Mouse (Mus musculus) brain, embryonic 14.5 days (tissue): ENCODE results near the gene Sorcs2. TPM values are rescaled to one million over a fixed set of nuclear protein-coding genes. Genes with fewer than 3 reads are reported as not detected.
A peak's percentile ranks its signal among the peaks of the same experiment; 100 is the strongest.

ENCODE experiments used
- DNase-seq: peaks from one replicate; pipeline ENCODE4 v3.0.0-alpha.2; 2011; ENCODE audit warnings: low read depth
- CTCF ChIP-seq: fragments of 200-500 bp; IDR thresholded peaks from 2 replicates; pipeline ENCODE4 v1.5.1; 2012; ENCODE audit warnings: inconsistent platforms, mild to moderate bottlenecking, moderate library complexity, borderline replicate concordance; ENCODE audit not compliant: insufficient read depth, insufficient read length; ENCODE audit errors: extremely low read depth
- POLR2A ChIP-seq: fragments of 200-500 bp; IDR thresholded peaks from 2 replicates; pipeline ENCODE4 v1.6.1; 2012; ENCODE audit warnings: mild to moderate bottlenecking, inconsistent platforms, borderline replicate concordance; ENCODE audit not compliant: poor library complexity, insufficient read depth, insufficient read length, severe bottlenecking; ENCODE audit errors: extremely low read depth
- polyA plus RNA-seq: library from polyadenylated mRNA; depleted of rRNA; stranded (reverse); fragments of >200 nt; gene quantifications from 2 replicates; pipeline ENCODE4 v1.2.3, GENCODE M21; 2012

Gene Sorcs2
- polyA plus RNA-seq, 1 experiment = 29.0 TPM

DNA sequence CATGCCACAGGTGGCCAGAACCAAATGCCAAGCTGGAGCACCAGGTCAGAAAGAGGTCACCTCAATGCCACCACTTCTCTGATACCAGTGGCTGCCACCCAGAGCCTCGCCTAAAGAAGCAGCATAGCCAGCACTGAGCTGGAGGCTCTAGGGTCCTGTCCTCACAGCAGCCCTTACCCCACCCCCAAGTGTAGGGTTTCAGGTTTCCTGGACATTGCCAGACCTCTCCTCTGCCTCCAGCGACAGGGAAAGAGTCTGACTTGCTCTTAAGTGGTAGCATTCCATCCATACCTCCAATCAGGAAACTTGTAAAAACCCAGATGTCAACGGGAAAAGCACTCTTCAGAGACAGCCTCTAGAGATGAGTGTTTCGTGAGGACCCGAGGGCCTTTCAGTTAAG is 12.9 kb downstream of the Sorcs2 start:
- TF ChIP-seq POLR2A (no peak), CTCF (no peak)
- DNase-seq = no peak

DNA sequence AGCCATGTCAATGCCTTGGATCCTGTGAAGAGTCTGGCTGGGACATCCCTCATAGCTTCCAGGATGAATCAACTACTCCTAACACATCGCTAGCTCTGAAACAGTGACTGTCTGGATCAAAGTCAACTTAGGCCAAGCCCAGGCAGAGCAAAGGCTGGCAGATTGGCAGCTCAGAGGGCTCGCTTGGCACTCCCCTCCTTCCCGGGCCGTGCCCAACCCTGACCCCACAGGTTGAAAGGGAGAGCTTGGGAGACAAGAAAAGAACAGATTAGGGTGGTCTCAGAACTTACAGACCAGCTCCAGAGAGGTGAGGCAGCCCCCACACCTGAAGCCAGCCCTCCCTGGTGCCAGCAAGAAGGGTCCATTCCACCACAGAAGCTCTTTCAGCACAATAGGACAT is 14.5 kb downstream of the Sorcs2 start:
- DNase-seq = no peak
- TF ChIP-seq CTCF (no peak), POLR2A (no peak)

DNA sequence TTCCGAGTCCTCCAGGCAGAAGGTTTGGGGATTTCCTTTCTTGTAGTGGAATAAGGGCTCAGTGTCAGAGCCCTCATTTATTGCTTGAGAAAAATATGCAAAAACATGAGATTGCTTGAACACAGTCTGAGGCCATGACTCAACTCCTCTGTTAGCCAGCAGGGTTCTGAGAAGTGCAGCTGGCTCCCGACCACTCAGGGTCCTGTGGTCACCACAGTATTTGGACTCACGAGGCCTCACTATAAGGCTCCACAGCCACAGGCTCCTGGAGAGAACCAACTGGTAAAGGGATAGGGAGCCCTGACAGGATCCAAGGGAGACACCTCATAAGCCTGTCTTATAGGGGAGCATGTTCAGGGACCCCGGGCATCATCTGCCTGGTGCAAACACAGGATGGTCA is 15.2 kb downstream of the Sorcs2 start:
- no peak for TF ChIP-seq CTCF
- DNase-seq = no peak

DNA sequence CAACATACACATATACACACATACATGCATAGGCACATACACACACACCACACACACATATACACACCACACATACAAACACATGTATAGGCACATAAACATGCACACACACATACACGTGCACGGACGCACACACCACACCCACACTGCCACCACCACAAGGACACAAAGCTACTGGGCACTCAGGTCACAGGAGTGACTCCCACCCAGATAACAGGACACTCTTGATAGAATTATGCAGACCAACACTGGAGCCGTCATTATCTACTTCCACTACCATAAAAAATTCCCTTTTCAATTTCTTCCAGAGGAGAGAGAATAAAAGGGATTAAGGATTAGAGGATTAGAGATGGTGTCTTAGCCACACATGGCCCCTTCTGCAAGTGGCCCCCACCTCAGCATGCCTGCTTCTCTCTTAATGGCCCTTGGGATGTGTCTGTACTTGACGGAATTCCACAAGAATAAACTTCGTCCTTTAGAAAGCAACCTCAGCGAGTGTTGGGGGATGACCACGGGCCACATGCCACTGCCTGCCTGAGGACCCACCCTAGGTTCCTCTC is 15.7 kb downstream of the Sorcs2 start:
- TF ChIP-seq POLR2A (no peak), CTCF (no peak)

DNA sequence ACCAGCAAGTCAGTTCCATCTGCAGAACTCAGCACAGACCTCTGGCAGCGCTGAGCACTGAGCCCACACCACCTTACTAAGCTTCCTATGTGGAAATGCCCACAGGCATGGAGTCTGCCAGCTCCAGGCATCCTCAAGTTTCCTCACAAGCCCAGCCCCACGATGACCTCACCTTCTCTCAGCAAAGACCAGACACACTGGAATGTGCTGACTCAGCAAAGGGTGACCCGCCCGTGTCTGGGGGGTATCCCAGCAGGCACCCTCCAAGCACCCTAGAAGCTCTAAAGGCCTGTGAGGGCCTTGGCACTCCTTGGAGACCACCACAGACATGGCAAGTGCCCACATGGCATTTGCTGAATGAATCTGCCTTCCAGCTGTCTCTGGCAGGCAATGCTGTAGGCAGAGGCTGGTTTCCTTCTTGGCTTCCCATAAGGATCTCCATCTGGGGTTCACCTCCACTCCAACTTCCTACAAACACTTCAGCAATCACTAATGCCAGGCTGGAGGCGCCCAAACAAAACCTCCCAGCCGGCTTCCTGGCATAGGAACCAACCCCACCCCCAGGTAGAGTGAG is 17.9 kb downstream of the Sorcs2 start:
- TF ChIP-seq POLR2A (no peak), CTCF (no peak)
- DNase-seq = no peak

More for the DNA sequence above, 15.7 kb downstream of the Sorcs2 start:
- DNase-seq = no peak

DNA sequence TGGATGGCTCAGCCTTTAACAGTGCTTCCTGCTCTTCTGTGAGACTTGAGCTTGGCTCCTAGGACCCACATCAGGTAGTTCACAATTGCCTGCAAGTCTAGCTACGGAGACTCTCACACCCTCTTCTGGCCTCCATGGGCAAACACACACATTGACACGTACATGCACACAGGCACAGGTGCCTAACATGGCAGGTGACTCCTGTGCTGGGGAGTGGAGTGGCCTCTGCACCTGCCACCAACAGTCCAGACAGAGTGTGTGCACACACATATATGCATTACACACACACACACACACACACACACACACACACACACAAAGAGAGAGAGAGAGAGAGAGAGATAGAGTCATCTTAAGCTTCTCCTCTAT is 19.6 kb downstream of the Sorcs2 start:
- no peak for DNase-seq
- TF ChIP-seq CTCF (no peak), POLR2A (no peak)

DNA sequence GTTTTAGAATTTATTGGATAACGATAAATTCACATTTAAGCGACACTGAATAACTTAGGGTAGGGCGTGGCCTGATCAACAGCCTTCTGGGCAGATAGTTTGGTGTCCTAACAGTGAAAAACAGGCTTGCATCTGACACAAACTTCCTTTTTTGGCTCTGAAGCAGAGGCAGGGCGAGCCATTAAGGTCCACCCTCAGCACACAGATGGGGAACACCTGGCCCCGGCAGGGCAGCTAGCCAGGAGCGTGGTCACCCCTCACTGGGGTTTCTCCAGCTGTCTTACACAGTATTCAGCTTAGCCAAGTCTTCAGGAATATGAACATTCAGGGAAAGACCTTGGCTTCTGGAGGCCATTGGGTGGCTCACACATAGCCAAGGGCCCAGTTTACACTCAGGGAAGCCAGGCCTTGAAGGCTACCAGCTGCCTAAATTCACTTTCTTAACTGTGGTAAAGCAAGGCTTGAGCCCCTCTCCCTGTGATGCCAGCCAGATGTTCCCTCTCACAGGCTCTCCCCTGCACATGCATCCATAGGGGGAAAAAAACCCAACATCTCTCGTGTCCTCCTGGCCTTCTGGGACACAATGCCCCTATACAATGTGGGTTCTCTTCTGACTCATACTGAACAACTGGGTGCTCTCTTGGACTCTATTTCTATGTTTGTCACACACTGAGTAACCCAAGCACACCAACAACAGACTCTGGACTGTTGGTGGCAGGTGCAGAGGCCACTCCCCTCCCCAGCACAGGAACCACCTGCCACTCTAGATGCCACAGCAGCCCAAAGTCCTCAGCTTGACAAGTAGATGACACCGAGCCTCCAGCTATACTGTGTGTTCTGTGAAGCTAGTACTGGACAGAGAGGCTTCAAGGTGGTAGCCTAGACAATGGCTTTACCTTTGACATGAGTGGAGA is 20.2 kb downstream of the Sorcs2 start:
- no peak for TF ChIP-seq POLR2A
- no peak for TF ChIP-seq CTCF
- no peak for DNase-seq

DNA sequence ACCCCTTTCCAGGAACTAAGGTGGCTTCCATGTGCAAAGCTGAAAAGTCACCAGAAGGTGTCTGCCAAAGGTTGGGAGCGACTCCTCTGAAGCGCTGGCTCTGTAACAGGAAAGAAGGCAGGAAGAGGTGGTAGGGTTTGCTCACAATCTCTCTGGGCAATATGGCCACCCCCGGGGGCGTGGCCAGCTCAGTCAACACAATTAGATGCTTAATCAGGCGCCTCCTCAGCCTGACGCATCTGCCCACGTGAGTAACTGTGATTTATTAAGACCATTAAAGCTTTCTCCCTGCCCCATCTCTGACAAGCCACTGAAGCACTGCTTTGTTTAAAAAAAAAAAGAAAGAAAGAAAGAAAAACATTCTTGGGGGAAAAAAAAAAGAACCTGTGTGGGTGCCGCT is 22.1 kb downstream of the Sorcs2 start:
- DNase-seq = no peak
- no peak for TF ChIP-seq CTCF
- TF ChIP-seq POLR2A = no peak

DNA sequence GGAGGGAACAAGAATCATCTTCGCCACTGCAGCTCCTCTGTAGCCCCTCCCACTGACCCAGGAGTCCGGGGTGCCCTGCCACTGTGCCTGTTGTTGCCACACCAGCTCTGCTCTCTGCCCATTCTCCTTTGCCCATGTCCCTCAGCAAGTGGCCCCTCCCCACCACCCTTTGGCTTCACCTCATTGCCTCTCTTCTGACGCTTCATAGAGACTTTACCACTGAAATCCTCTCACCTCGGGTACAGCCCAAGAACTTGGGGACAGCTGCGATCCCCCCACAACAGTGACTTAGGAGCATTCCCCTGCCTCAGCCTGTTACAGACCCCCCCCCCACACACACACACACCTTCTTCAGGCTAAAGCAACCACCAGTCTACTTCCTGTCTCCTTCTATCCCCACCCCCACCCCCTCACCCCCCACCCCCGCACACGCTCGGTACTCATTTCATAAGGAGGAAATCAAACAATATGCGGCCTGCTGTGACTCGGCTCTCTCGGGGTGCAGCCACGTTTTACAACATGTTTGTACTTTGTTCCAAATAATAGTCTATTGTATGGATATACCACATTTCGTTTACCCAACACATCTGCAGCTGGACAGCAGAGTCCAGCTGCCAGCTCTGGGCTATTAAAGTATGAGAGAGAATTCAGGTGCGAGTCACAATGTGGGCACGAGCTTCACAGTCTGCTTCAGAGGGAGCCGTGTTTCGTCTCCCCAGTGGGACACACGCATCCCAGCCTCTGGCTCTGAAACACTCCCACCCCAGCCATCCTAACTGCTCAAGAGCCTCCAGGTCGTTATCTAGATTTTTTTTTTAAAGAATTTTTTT is 23.5 kb downstream of the Sorcs2 start:
- no peak for DNase-seq
- no peak for TF ChIP-seq POLR2A
- TF ChIP-seq CTCF = no peak

DNA sequence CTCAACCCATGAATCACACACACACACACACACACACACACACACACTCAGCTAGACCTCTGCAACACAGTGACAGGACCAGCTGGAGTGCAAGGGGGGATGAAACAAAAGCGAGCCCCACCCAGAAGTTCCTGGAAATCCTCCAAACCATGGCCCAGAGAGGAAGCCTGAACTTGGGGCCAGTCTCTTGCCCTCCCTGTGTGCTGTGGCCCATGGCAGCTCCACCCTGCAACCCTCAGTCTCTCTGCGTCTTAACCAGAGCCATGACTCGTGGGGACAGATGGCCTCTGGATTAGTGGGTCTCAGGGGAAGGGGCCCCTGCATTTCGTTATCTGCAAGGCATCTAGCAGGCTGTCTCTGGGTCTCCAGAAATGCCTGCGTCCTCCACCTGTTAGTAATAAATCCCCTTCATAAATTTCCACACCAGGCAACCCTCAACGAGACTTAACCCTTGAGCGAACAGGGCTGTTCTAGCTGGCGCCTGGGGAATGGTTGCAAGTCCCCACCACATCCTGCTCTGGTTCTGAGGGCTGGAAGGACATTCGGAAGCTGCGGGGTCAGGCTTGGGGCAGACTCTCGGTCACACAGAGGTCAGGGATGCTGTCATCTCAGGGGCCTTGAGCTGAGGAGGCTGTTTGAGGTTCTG is 24.6 kb downstream of the Sorcs2 start:
- TF ChIP-seq POLR2A = no peak
- no peak for TF ChIP-seq CTCF
- DNase-seq = peak; percentile 48

DNA sequence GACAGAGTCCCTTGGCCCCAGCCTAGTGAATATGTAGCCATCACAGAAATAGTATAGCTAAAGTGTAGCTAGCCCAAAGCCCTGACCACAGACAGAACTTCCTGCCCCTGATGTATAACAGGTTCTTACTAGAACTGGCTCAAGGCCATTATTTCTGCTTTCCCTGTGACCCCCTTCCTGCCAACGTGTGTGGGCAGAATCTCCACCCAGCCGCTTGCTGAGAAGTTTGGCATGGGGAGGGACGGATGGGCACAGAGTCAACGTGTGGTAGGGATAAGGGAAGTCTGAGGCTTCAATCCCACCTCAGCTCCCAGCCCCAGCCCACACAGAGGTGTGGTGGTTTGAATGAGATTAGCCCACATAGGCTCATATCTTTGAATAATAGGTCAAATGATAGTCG is 26.2 kb downstream of the Sorcs2 start:
- TF ChIP-seq POLR2A = no peak
- no peak for TF ChIP-seq CTCF
- DNase-seq = no peak

DNA sequence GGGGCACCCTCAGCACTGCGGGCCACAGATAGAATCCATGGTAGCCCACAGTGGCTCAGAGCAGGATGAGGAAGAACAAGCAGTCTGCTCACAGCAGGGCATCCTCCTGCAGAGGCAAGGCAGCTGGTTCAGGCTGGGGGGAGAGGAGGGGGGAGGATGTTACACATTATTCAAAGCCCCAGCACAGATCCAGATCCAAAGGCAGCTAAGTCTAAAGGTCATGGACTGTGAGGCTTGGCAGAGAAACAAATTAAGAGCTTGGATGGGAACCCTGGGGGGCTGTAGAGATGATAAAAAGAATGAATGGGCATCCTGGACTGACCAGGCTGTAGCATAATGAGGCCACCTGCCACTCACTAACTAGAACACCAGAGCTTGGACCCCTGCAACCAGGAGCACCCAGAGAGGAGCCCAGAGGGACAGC is 28.7 kb downstream of the Sorcs2 start:
- DNase-seq = peak; percentile 78
- TF ChIP-seq POLR2A = no peak
- no peak for TF ChIP-seq CTCF
